Mouse (Mus musculus): Measurements from ENCODE around the gene Tmem102.

Gene Tmem102

DNA sequence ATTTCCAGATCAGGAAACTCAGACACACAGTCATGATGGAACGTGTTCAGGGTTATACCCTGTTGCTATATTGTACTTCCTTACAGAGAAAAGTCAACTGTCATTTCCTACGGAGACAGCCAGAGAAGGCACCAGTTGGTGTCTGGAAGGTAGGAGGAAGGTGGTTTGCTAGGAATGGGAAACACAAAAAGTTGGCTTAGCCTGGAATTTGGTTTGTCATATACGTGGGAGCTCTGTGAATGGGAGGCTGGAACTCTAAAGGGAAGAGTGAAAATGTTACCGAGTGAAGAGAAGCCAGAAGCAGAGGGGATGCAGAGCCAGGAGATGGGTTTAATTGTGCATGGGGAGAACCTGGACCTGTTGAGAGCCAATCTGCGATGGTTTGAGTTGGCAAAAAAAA, 14.0 kb downstream of the Tmem102 start:
- CTCF ChIA-PET: no interaction called here

DNA sequence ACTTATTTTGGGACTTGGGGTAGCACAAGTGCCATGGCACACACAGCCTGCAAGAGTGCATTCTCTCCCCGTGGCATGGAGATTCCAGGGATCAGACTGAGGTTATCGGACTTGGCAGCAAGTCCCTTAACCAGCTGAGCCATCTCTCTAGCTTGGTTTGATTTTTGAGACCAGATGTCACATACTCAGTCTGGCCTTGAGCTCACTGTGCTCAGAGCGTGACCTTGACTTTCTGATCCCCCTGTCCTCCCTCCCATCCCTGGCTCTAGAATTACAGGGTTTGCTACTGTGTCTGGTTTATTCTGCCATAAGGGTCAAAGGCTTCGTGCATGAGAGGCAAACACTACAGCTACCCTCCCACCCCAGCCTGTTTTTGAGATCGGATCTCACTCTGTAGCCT, 16.0 kb downstream of the Tmem102 start:
- CTCF ChIA-PET: no interaction called here

DNA sequence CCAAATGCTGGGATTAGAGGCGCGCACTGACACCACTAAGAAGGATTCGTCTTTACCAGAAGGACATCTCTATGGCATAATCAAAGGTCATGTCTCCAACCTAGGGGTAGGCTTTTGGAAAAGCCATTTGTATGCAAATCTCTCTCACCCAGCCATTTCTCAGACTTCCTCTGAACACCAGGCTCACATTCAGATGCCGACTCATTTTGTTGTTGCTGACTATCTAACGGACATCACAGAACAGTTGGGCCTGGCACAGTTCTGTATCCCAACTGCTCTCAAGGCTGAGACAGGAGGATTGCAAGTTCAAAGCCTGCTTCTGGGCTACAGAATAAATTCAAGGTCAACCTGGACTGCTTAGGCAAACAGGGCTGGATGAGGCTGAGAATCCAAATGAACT, 18.1 kb downstream of the Tmem102 start:
- CTCF ChIA-PET: interaction anchor here (0.6 kb wide), 1 partner anchor 979 kb away, joined by 4 read pairs; no protein-coding TSS in a partner anchor

DNA sequence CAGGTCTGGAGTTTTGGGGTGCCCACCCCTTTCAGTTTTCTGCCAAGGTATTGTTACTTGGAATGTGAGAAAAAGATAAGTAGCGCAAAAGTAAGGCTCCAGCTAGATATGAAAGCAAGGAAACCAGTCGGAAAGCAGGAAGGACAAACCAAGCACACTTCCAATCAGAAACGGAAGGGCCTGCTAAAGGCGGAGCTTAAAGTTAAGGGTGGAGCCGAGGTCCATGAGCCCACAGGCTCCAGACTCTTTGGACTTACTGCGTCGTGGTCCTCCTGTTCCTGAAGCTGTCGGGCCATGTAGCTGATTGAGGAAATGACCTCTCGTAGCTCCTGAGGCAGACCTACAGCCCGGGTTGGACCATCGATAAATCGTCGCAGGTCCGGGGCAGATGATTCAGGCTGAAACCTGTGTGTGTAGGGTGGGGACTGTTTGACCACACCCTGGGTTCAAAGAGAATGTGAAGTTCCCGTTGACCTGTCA, 20.6 kb downstream of the Tmem102 start:
- CTCF ChIA-PET: no interaction called here

DNA sequence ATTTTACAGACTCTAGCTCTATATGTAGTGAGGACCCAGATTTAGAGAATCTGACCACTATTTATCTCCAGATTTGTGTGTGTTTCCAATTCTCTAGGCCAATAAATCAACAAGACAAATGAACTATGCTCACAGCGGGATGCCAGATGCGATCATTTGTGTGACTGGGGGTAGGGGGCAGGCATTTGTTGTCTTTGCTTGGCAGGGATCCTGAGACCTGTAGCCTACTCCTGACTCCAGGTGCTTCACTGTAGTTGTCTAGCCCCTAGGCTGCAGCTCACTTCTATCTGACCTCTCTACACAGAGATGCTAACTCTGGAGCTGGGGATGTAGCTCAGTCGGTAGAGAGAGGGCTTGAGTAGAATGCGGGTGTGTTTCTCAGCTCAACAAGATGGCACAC, 23.6 kb downstream of the Tmem102 start:
- CTCF ChIA-PET: interaction anchor here (0.9 kb wide), 1 partner anchor 12 kb away, joined by 3 read pairs; no protein-coding TSS in a partner anchor

DNA sequence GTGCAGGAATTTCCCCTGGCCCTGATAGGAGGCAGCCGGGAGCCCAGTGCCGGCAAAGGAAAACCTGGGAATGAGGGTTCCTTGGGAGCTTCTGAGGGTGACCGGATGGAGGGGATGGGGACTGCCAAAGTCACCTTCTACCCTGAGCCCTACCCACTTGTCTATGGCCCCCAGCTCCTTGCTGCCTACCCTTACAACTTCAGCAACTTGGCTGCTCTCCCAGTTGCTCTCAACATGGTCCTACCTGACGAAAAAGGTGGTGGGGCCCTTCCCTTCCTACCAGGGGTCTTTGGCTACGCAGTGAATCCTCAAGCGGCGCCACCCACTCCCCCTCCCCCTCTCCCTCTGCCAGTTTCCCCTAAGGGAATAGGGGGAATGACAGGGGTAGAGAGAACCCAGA, 26.4 kb downstream of the Tmem102 start:
- CTCF ChIA-PET: no interaction called here

DNA sequence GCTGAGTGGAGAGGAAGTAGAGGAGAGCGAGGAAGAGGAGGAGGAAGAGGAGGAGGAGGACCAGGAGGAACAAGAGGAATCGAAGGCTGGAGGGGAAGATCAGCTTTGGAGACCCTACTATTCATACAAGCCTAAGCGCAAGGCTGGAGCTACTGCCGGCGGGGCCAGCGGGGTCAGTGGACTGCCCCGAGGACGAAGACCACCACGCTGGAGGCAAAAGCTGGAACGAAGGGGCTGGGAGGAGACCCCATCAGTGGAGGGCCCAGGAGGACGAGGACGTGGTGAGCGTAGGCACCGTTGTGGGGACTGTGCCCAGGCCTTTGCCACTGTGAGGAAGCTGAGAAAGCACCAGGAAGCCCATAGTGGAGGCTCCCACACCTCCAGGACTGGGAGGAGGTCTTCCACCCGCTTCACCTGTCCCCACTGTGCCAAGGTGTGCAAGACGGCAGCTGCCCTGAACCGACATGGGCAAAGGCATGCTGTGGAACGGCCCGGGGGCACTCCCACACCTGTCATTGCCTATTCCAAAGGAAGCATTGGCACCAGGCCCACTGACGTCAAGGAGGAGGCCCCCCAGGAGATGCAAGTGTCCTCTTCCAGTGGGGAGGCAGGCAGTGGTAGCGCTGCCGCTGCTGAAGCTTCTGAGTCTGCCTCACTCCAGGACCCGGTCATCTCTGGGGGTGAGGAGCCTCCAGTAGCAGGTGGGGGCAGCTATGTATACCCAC, 27.0 kb downstream of the Tmem102 start:
- CTCF ChIA-PET: no interaction called here

DNA sequence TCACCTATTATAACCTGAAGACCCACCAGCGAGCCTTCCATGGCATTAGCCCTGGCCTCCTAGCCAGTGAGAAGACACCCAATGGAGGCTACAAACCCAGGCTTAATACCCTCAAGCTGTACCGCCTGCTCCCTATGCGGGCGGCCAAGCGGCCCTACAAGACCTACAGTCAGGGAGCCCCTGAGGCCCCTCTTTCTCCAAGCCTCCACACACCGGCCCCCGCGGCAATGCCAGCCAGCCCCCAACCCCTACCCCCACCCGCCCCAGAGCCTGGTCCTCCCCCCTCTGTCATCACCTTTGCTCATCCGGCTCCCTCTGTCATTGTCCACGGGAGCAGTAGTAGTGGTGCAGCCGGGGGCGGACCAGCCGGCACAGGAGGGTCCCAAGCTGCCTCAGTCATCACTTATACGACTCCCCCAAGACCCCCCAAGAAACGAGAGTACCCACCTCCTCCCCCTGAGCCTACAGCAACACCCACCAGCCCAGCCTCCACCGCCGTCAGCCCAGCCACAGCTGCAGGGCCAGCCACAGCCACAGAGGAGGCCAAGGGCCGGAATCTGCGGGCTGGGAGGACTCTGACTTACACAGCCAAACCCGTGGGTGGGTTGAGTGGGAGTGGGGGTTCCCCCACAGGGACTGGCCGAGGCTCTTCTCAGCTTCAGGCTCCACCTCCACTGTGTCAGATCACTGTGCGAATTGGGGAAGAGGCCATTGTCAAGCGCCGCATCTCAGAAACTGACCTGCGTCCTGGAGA, 27.7 kb downstream of the Tmem102 start:
- CTCF ChIA-PET: no interaction called here

DNA sequence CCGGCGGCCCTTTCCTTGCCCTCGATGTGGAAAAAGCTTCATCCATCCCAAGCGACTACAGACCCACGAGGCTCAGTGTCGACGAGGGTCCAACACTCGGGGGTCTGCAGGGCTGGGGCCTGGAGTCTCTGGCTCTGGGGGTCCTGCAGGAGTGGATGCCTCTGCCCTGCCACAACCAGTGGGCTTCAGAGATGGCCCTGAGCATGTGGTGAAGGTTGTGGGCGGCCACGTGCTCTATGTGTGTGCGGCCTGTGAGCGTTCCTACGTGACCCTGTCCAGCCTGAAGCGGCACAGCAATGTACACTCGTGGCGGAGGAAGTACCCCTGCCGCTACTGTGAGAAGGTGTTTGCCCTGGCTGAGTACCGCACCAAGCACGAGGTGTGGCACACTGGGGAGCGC, 28.9 kb downstream of the Tmem102 start:
- CTCF ChIA-PET: no interaction called here

DNA sequence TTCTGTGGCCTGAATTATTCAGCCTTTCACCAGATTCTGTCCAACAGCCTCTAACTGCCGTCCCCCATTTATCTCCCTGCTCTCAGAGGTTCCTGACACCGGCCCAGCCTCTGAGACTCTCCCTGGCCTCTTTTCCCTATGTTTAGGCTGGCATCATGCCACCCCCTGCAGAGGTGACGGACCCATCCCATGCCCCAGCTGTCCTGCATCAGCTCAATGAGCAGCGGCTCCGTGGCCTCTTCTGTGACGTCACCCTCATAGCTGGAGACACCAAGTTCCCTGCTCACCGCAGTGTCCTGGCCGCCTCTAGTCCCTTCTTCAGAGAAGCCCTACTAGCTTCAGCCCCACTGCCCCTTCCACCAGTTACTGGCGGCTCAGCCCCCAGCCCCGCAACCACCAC, 29.7 kb downstream of the Tmem102 start:
- CTCF ChIA-PET: interaction anchor here (0.6 kb wide), 1 partner anchor 95 kb away, joined by 4 read pairs; no protein-coding TSS in a partner anchor

DNA sequence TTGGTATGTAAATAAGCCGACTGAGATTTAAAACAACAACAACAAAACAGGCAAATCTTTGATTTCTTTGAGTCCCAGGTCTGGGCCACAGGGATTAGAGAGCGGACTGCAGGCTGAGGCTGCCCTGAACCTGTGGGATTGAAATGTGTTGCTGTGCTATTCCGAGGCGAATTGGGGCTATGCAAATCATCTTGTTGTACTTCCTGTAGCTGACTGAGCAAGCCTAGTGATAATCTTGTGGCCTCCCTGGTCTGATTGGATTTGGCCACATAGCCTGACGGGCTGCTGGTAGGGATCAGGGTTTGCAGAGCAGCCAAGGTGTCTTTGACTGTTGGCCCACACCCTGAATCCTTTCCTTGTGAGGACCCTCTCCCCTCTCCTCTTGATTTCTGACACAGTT, 30.5 kb downstream of the Tmem102 start:
- CTCF ChIA-PET: interaction anchor here (1.2 kb wide), 1 partner anchor 27 kb away, joined by 3 read pairs; the partner anchor contains the start of gene Fgf11

DNA sequence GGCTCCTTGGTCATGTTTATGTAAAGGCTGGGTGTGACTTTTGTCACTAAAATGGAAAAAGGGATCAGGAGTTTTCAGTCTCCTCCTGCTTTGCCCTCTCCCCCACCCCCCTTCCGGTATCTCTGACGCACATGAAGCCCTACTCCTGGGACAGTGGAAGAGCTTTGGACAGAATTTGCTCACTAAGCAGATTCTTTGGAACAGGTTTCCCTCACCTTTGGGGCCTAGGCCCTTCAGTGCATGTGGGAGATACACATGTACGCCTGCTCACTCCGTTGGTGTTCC, 37.9 kb downstream of the Tmem102 start:
- CTCF ChIA-PET: interaction anchor here (0.6 kb wide), 1 partner anchor 26 kb away, joined by 3 read pairs; no protein-coding TSS in a partner anchor

DNA sequence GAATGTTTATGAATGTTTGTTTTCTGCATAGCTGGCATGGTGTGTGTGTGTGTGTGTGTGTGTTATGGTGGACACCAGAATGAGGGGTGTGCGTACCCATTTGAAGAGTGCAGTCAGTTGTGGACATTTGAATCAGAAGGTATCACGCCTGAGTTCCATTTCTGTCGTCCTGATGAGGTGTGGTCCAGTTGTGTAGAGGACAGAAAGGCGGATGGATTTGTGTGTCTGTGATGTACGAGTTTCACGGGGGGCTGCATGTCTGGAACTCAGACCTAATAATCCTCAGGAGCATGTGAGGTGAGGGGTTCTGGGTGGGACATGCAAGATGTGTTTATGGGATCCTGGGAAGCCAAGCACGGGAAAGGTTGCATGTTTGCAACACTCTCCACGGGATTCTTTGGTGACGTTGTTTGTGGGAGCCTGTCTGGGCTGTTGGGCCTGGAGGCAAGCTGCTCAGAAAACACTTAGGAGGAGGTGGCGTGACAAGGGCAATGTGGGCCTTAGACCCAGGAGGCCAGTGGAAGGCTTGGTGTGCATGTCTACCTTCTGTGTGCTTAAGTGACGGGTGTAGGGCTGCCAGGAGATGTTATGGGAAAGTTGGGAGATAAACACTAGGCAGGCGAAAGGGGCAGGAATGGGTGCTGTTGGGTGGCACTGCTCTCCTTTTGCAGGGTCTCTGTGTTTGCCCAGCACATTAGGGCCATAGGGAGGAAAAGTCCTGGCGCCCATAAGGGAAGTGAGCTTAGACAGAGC, 38.4 kb downstream of the Tmem102 start:
- CTCF ChIA-PET: interaction anchor here (0.6 kb wide), 1 partner anchor 26 kb away, joined by 3 read pairs; no protein-coding TSS in a partner anchor

DNA sequence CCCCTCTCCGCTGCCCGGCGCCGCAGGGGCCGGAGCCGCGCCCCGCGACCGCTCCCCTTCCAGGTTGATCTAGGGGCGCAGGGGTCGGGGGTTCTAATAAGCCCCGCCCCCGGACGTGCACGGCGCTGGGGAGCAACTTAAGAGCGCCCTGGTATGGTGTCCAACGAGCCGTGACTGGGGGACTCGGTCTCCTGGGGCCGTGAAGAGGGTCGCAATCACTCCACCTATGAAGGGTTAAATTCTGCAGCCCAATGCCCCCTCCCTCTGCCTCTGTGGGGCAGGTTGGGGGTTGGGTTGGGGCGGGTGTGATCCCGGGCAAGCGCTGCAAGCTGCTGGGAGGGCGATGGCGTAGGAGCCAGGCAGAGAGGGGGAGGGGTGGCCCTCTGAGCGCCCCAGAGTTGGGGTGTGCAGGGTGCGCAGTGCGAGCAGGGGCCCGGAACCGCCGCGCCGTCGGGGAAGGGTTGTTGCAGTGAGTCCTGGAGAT, 39.3 kb downstream of the Tmem102 start:
- CTCF ChIA-PET: no interaction called here

DNA sequence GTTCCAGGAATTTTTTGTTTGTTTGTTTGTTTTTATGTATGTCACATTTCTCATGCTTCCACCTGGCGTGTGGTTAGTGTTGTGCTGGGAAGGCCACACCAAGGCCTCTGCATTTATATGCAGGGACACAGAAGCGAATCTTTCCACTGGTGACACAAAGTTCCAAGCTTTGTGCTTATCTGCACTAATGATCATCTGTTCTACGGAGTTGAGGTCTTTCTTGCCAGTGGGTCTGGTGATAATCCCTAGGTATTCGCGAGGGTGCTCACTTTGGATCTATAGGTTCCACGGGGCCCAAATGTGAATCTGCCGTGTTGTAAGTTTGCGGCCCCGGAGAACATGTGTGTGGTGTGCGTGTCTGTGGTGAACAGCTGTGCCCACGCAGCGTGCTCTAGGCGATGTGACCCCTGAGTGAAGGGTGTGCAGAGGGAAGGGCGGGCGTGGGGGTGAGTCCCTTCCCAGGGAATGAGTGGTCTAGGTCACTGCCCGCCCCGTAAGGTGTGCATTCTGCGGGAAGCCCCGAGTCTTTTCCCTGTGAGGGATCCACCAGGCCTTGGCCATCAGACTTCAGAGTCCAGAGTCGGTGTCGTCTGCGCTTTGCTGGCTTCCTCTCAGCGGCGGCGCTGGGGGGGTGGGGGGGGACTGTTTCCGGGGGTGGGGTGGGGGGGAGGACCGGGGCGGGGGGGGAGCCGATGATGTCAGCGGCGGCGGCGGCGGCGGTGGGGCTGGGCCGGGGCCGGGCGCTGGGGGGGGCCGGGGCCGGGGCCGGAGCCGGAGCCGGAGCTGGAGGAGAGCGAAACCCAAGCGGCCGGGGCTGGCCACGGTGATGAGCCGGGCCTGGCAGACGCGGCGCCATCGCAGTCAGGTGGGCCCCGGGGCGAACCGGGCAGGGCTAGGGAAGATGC, 40.0 kb downstream of the Tmem102 start, which contains the start of gene Zbtb4:
TSS of gene Zbtb4 (plus strand) at position 692 of the 905 bp plus-strand sequence.
- CTCF ChIA-PET: no interaction called here

DNA sequence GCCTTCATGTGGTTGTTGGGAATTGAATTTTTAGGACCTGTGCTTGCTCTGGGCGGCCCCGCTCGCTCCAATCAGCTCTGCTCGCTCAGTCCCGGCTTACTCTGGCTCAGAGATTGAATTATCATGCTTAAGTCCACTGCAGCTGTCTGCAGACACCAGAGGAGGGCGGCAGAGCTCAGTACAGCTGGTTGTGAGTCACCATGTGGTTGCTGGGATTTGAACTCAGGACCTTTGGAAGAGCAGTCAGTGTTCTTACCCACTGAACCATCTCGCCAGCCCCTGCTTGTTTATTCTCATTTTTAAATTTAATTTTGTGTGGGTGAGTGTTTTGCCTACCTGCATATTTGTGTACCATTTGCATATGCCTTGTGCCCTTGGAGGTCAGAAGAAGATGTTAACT, 41.9 kb downstream of the Tmem102 start:
- CTCF ChIA-PET: no interaction called here

DNA sequence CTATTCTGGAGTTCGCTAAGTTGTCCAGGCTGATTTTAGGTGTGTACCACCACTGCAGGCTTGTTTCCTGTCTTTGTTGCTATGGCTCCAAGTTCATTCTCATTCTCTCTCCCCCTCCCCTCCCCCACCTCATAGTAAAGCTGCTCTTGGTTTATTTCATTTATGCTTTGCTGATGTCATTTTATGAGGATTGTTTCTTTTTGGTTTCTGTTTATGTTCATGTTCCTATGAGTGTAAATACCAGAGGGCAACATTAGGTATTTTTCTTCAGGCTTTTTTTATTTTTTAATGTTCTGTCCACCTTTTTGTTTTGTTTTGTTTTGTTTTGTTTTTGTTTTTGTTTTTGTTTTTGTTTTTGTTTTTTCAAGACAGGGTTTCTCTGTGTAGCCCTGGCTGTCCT, 43.6 kb downstream of the Tmem102 start, which contains the start of gene Slc35g3:
TSS of gene Slc35g3 (minus strand) at position 101 of the 400 bp plus-strand sequence.
- CTCF ChIA-PET: no interaction called here

DNA sequence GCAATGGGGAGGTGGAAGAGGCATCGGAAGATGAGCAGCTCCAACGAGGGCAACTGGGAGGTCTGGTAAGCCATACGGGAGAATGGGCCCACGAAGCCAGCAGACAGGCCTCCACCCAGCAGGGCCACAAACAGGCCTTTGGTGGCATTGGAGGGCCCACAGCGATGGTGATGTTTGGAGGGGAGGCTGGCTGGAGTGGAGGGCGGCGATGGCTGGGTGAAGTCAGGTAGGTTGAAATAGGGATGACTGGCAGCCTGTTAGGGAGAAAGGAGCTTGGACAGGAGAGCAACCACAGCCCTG, 44.6 kb downstream of the Tmem102 start:
- CTCF ChIA-PET: interaction anchor here (0.6 kb wide), 1 partner anchor 103 kb away, joined by 18 read pairs; no protein-coding TSS in a partner anchor

DNA sequence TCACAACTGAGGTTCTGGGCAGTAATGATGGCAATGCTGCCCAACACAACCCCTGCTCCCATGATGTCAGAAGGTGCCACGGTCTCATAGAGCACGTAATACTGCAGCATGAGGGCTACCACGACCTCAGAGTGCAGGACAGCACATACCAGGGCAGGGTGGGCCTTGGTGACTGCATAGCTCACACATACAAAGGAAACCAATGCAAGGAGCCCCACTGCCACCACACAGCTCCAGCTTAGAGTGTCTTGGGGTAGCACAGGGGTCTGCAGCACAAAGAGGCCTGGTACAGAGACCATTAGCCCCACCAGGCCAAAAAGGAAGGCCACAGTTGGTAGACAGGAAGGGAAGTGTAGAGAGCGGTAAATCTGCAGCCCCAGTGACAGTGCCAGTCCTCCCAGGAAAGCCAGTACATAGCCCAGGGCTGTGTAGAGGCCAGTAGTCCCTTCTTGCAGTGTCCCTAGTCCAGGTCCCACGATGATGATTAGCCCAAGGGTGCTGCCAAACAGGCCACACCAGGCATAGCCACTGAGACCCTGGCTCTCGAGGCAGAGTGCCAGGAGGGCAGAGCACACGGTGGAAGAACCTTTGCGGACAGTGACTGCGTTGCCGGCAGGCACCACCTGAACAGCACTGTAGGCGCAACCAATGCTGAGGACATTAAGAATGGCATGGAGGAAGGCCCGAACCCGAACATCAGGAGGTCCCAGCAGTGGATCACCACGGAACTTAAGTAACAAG, 45.1 kb downstream of the Tmem102 start:
- CTCF ChIA-PET: interaction anchor here (0.6 to 0.7 kb wide), 2 partner anchors 46 to 104 kb away, joined by 10 to 18 read pairs; no protein-coding TSS in a partner anchor

DNA sequence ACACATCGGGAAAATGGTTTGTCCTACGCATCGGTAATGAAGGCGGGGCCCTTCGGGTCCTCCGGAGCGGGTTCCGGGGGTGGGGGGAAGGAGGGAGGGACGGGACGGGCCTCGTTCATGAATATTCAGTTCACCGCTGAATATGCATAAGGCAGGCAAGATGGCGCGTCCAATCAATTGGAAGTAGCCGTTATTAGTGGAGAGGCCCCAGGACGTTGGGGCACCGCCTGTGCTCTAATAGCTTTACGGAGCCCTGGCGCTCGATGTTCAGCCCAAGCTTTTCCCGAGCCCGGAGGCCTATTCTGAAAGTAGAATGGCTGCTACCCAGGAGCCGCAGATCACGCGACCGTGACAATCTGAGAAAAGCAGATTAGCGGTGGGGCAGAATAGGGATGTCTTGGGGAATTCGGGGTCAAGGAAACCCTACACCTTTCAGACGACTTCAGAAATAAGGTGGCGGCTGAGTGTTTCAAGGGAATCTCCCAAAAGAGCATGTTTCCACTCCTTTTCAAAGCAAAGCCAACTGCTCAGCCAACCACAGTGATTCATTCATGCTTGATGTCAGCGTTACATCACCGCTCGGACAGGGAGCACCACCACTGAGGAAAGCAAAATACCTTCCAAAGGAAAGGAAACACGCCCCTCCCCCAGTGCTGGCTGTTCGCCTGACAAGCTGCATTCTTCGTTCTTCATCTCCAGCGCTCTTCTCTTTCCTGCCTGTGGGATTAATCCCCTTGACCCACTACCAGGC, 46.3 kb downstream of the Tmem102 start:
- CTCF ChIA-PET: no interaction called here

All from spleen, embryonic (tissue).